8 mouse cellular contexts compared by ENCODE assay signal in genomic region chr8:106892210-106892805, GRCm38 (mm10). TPM values are rescaled to one million over a fixed set of nuclear protein-coding genes. Genes with fewer than 3 reads are reported as not detected.
DNase-seq lines count a peak whose midpoint lies in the region; ATAC-seq lines count a peak whose summit lies in the region.

No protein-coding gene starts in this region.

- H3K9me3 ChIP-seq in forebrain, embryonic 10.5 days = no peaks in the 10 kb centered on the region
- H3K9me3 ChIP-seq in intestine, embryonic 14.5 days (ENCODE audit: control insufficient read depth, low read length) = no peaks in the 10 kb centered on the region
- no peaks in the 10 kb centered on the region for H3K9me3 ChIP-seq in stomach, embryonic 15.5 days

- H3K4me3 ChIP-seq in forebrain, embryonic 10.5 days = peak overlapping the region; percentile 98
- peak overlapping the region; percentile 89 for H3K4me3 ChIP-seq in intestine, embryonic 14.5 days (ENCODE audit: low read depth, low read length)
- H3K4me3 ChIP-seq in macrophage (ENCODE audit: inconsistent target) = peak overlapping the region; percentile 87
- peak overlapping the region; percentile 88 for H3K4me3 ChIP-seq in stomach, embryonic 15.5 days (replicated peaks)

- H3K27me3 ChIP-seq in forebrain, embryonic 10.5 days (ENCODE audit: poor library complexity, severe bottlenecking) = no peaks in the 10 kb centered on the region
- H3K27me3 ChIP-seq in intestine, embryonic 14.5 days (replicated peaks; ENCODE audit: control insufficient read depth, insufficient read depth, low read length) = no peaks in the 10 kb centered on the region
- no peaks in the 10 kb centered on the region for H3K27me3 ChIP-seq in stomach, embryonic 15.5 days (replicated peaks)

- H3K4me1 ChIP-seq in forebrain, embryonic 10.5 days = peaks cover 40% of the 10 kb centered on the region
- peaks cover 14% of the 10 kb centered on the region; the same call in 1 of the 2 replicates for H3K4me1 ChIP-seq in intestine, embryonic 14.5 days (replicated peaks; ENCODE audit: control insufficient read depth, insufficient read depth, low read length)
- H3K4me1 ChIP-seq in stomach, embryonic 15.5 days = peaks cover 7% of the 10 kb centered on the region

- H3K27ac ChIP-seq in forebrain, embryonic 10.5 days = peak overlapping the region; percentile 100
- peak overlapping the region; percentile 96 for H3K27ac ChIP-seq in intestine, embryonic 14.5 days (ENCODE audit: low read depth)
- H3K27ac ChIP-seq in macrophage = peak overlapping the region; percentile 61
- peak overlapping the region; percentile 94 for H3K27ac ChIP-seq in stomach, embryonic 15.5 days

- 1% methylated on average over 15 of the region's 15 CpGs for WGBS in forebrain, embryonic 10.5 days
- under 1% methylated on average over 15 of the region's 15 CpGs for WGBS in intestine, embryonic 14.5 days
- under 1% methylated on average over 15 of the region's 15 CpGs for WGBS in macrophage (ENCODE audit: missing documents)
- 1% methylated on average over 15 of the region's 15 CpGs for WGBS in stomach, embryonic 15.5 days

- ATAC-seq in intestine, embryonic 14.5 days (replicated peaks; ENCODE audit: low FRiP score, low TSS enrichment, low read depth) = 0 out of 2 replicates have a peak, but pooled peaks have one; percentile 30
- no peak for ATAC-seq in stomach, embryonic 15.5 days (ENCODE audit: insufficient read depth, low FRiP score, low read depth)

- peak; percentile 29 for DNase-seq in gastrocnemius, postnatal 10 days
- DNase-seq in gastrocnemius, postnatal 25 days = no peak
- peak; percentile 67 for DNase-seq in NIH3T3 (ENCODE audit: low read depth)
- peak; percentile 53 for DNase-seq in forebrain, embryonic 10.5 days (ENCODE audit: extremely low spot score, low spot score)
- peak; percentile 77 for DNase-seq in intestine, embryonic 14.5 days (ENCODE audit: low spot score)
- DNase-seq in right cerebral cortex, postnatal 14 days = no peak

- peak overlapping the region; percentile 95 for H3K9ac ChIP-seq in intestine, embryonic 14.5 days (ENCODE audit: low read length)
- peak overlapping the region; percentile 84; the same call in 1 of the 2 replicates for H3K9ac ChIP-seq in stomach, embryonic 15.5 days

- peaks cover 49% of the 10 kb centered on the region for H3K36me3 ChIP-seq in forebrain, embryonic 10.5 days (replicated peaks)
- H3K36me3 ChIP-seq in intestine, embryonic 14.5 days (ENCODE audit: control insufficient read depth, insufficient read depth, low read length) = peaks cover 25% of the 10 kb centered on the region
- H3K36me3 ChIP-seq in macrophage (ENCODE audit: inconsistent target) = no peaks in the 10 kb centered on the region
- no peaks in the 10 kb centered on the region; the same call in 1 of the 2 replicates for H3K36me3 ChIP-seq in stomach, embryonic 15.5 days

- H3K79me2 ChIP-seq in macrophage (ENCODE audit: inconsistent target) = peaks cover 65% of the 10 kb centered on the region

- peak overlapping the region; percentile 81 for H3K4me2 ChIP-seq in intestine, embryonic 14.5 days (ENCODE audit: low read length)
- peak overlapping the region; percentile 66 for H3K4me2 ChIP-seq in stomach, embryonic 15.5 days

RNA-seq across cellular contexts. Expression of gene Utp4, which starts 1.1 kb away (rescaled TPM):
- total RNA-seq in gastrocnemius, postnatal 10 days (2021) = 10 to 100 TPM; 18.1 to 21.7 TPM
- total RNA-seq in gastrocnemius, postnatal 25 days (2021) = 10 to 100 TPM; 18.0 to 20.0 TPM
- 96.5 and 105 TPM in 2 replicates for polyA plus RNA-seq in forebrain, embryonic 10.5 days (2016; fragmentation: Nextera tagmentation; extraction: Ambion mirVana)
- 79.6 and 85.4 TPM in 2 replicates for polyA plus RNA-seq in intestine, embryonic 14.5 days (2014; fragmentation: Nextera tagmentation; extraction: Ambion mirVana)
- total RNA-seq in macrophage (2018; cell fraction: chromatin; rRNA removed) = 10 to 100 TPM in 14 of 26 experiments, 1 to 10 TPM in 12; 4.5 to 21.0 (median 11.2) TPM
- 10 to 100 TPM in 21 of 26 experiments, 1 to 10 TPM in 5; 7.4 to 15.2 (median 11.8) TPM for total RNA-seq in macrophage (2018; cell fraction: cytosol; rRNA removed)
- 10 to 100 TPM in 9 of 26 experiments, 1 to 10 TPM in 17; 4.2 to 27.6 (median 7.8) TPM for total RNA-seq in macrophage (2018; cell fraction: nucleus; rRNA removed)
- polyA plus RNA-seq in macrophage (2018) = 10.0 to 27.2 TPM (median 15.8 TPM) in 3 replicates
- polyA plus RNA-seq in stomach, embryonic 15.5 days (2015; fragmentation: Nextera tagmentation; extraction: Ambion mirVana) = 62.6 and 65.7 TPM in 2 replicates

RNA-seq across cellular contexts. Expression of gene Has3, which starts 22.3 kb away (rescaled TPM):
- total RNA-seq in gastrocnemius, postnatal 10 days (2021) = 1 to 10 TPM; 2.1 to 3.4 TPM
- total RNA-seq in gastrocnemius, postnatal 25 days (2021) = 1 to 10 TPM in 1 of 2 experiments, under 1 TPM in 1; 0.74 to 1.3 TPM
- polyA plus RNA-seq in forebrain, embryonic 10.5 days (2016; fragmentation: Nextera tagmentation; extraction: Ambion mirVana) = 0.25 and 0.26 TPM in 2 replicates
- 0.14 and 0.19 TPM in 2 replicates for polyA plus RNA-seq in intestine, embryonic 14.5 days (2014; fragmentation: Nextera tagmentation; extraction: Ambion mirVana)
- under 1 TPM in 5 of 26 experiments, not detected in 21; 0.12 to 0.20 (median 0.13) TPM for total RNA-seq in macrophage (2018; cell fraction: chromatin; rRNA removed)
- not detected for total RNA-seq in macrophage (2018; cell fraction: cytosol; rRNA removed)
- total RNA-seq in macrophage (2018; cell fraction: nucleus; rRNA removed) = under 1 TPM in 5 of 26 experiments, not detected in 21; 0.08 to 0.14 (median 0.12) TPM
- polyA plus RNA-seq in macrophage (2018) = 0.22 TPM in 1 of 3 replicates, not detected in the others
- 0.23 and 0.62 TPM in 2 replicates for polyA plus RNA-seq in stomach, embryonic 15.5 days (2015; fragmentation: Nextera tagmentation; extraction: Ambion mirVana)

RNA-seq across cellular contexts. Expression of gene Sntb2, which starts 43.2 kb away (rescaled TPM):
- 10 to 100 TPM; 18.5 to 22.0 TPM for total RNA-seq in gastrocnemius, postnatal 10 days (2021)
- 1 to 10 TPM; 6.1 to 6.9 TPM for total RNA-seq in gastrocnemius, postnatal 25 days (2021)
- polyA plus RNA-seq in forebrain, embryonic 10.5 days (2016; fragmentation: Nextera tagmentation; extraction: Ambion mirVana) = 7.4 and 7.7 TPM in 2 replicates
- polyA plus RNA-seq in intestine, embryonic 14.5 days (2014; fragmentation: Nextera tagmentation; extraction: Ambion mirVana) = 15.1 TPM in 2 replicates
- 10 to 100 TPM; 18.2 to 50.8 (median 32.8) TPM for total RNA-seq in macrophage (2018; cell fraction: chromatin; rRNA removed)
- 10 to 100 TPM in 24 of 26 experiments, 1 to 10 TPM in 2; 9.7 to 18.9 (median 13.0) TPM for total RNA-seq in macrophage (2018; cell fraction: cytosol; rRNA removed)
- total RNA-seq in macrophage (2018; cell fraction: nucleus; rRNA removed) = 10 to 100 TPM; 16.4 to 48.6 (median 27.7) TPM
- 7.2 to 10.1 TPM (median 8.4 TPM) in 3 replicates for polyA plus RNA-seq in macrophage (2018)
- 15.8 and 17.6 TPM in 2 replicates for polyA plus RNA-seq in stomach, embryonic 15.5 days (2015; fragmentation: Nextera tagmentation; extraction: Ambion mirVana)

Comparison
In these comparisons a context has a peak if more than half of its experiments do, and no peak if none do; other contexts are left out.
1. DNase-seq: peak in gastrocnemius, postnatal 10 days (single experiment), NIH3T3 (single experiment), forebrain, embryonic 10.5 days (single experiment) and intestine, embryonic 14.5 days (single experiment); none in gastrocnemius, postnatal 25 days (single experiment) and right cerebral cortex, postnatal 14 days (single experiment).
2. Peak in every context shown above with its lines, with median percentiles within 50 percentile points of each other: H3K27ac ChIP-seq and H3K4me3 ChIP-seq.